Mouse (Mus musculus) neutrophil, adult 59 days (primary cell): ENCODE results near the gene Fam24a. TPM values are rescaled to one million over a fixed set of nuclear protein-coding genes. Genes with fewer than 3 reads are reported as not detected.

Experiments
- total RNA-seq, 2 experiments: library from RNA; stranded (reverse); gene quantifications; 1 replicate in 1 of 2; 2 replicates in 1 of 2; pipeline ENCODE4 v1.2.4; 2023

The Fam24a gene
- not detected for total RNA-seq

DNA sequence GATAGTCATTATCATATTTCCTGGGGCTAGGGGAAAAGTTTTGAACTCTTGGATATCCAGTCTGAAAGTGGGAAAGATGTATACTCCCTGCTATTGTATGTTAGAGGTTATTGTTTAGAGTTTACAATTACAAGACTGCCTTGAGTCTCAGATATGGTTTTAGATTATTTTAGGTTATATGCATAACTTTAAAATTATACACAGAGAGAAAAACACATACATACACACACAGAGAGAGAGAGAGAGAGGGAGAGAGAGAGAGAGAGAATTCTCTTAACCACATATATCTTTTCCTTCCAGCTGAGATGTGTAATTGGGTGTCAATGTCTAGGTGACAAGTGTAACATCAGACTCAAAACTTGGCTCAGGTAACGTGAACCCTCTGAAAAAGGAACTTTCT is at the start of gene Fam24a:
Gene Fam24a, plus strand, starts transcription at position 301 of the 400 bp plus-strand sequence.

GRCm38 (mm10) chr7:131322192-131322591 is 11.5 kb upstream of the Fam24a start, which contains the start of gene Cuzd1:
Gene Cuzd1 (minus strand): TSS chr7:131322292.

GRCm38 (mm10) chr7:131329416-131329815 is 4.2 kb upstream of the Fam24a start, which contains the start of gene Fam24b:
Gene Fam24b (minus strand): TSS chr7:131329516.

GRCm38 (mm10) chr7:131362615-131363300 is 29.1 kb downstream of the Fam24a start, which contains the start of gene 2310057M21Rik:
Gene 2310057M21Rik (minus strand): TSS chr7:131362759.

GRCm38 (mm10) chr7:131370648-131371469 is 37.2 kb downstream of the Fam24a start, which contains the start of gene Pstk:
Gene Pstk (plus strand): TSS chr7:131371141.

Other genes with a start within 250 kb of the Fam24a start
- not detected for gene 4933402N03Rik, start 187.6 kb upstream of the Fam24a start, total RNA-seq
- gene 5430419D17Rik, start 159.5 kb upstream of the Fam24a start, total RNA-seq: not detected
- gene Cuzd1, start 11.6 kb upstream of the Fam24a start, total RNA-seq: not detected
- gene Fam24b, start 4.3 kb upstream of the Fam24a start, total RNA-seq: not detected
- 1 to 10 TPM; 3.8 to 9.9 TPM for gene 2310057M21Rik, start 28.9 kb downstream of the Fam24a start, total RNA-seq
- gene Pstk, start 37.3 kb downstream of the Fam24a start, total RNA-seq: 1 to 10 TPM; 5.3 to 5.5 TPM
- 10 to 100 TPM; 39.1 to 41.5 TPM for gene Ikzf5, start 76.7 kb downstream of the Fam24a start, total RNA-seq
- gene Acadsb, start 76.7 kb downstream of the Fam24a start, total RNA-seq: 10 to 100 TPM; 34.6 to 37.6 TPM
- gene Hmx3, start 209.0 kb downstream of the Fam24a start, total RNA-seq: not detected
- under 1 TPM in 1 of 2 experiments, not detected in 1; 0.44 TPM for gene Hmx2, start 214.9 kb downstream of the Fam24a start, total RNA-seq
- gene Bub3, start 226.4 kb downstream of the Fam24a start, total RNA-seq: 10 to 100 TPM; 72.8 to 73.5 TPM